Mouse (Mus musculus): ENCODE measurements at regions not wholly inside any gene's neighbourhood (a gene's known extent, or its start where the extent isn't known, plus 50 kb on each side); places are given as distances from the start of the nearest gene placed in this dataset.

DNA sequence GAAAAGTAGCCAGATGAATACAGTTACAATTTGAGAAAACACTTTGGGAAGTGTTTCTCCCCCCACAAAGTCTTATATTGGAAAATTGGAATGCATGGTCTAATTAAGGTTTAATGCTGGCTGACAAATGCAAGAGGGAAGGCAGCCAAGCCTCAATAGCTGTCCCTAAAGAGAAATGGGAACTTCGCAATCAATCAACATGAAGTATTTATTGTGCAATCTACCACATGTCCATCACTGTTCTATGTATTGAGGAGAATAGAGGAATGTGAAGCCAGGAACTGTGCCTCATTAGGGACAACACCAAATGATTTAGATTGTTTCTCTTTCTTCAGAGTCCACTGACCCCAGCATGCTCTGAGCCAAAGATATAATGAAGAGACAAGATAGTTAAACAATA is 715.7 kb upstream of the Slc8a1 start:
- no peak for TF ChIP-seq POLR2A (IDR thresholded peaks at IDR 0.05; ENCODE audit: borderline replicate concordance, extremely low read depth, insufficient read depth, insufficient read length, poor library complexity, severe bottlenecking)
- no peak for TF ChIP-seq CTCF (IDR thresholded peaks at IDR 0.05; ENCODE audit: borderline replicate concordance, extremely low read depth, insufficient read depth, insufficient read length)
